Mouse (Mus musculus) myocyte (in vitro differentiated cells): Measurements from ENCODE around the gene Tmco4. TPM values are rescaled to one million over a fixed set of nuclear protein-coding genes. Genes with fewer than 3 reads are reported as not detected.
A peak's percentile ranks its signal among the peaks of the same experiment; 100 is the strongest.

Source experiments
- H3K27me3 ChIP-seq: one replicate; pipeline ENCODE4 v1.6.1; 2011; ENCODE audit not compliant: control insufficient read depth, insufficient read depth, insufficient read length
- H3K36me3 ChIP-seq: one replicate; pipeline ENCODE4 v1.6.1; 2011; ENCODE audit not compliant: control insufficient read depth, insufficient read depth
- H3K4me2 ChIP-seq: one replicate; pipeline ENCODE4 v1.6.1; 2011; ENCODE audit warnings: low read depth, control low read depth
- H3K4me3 ChIP-seq: one replicate; pipeline ENCODE4 v1.5.1; 2011; ENCODE audit warnings: mild to moderate bottlenecking, control low read depth, moderate library complexity
- H3K79me2 ChIP-seq: one replicate; pipeline ENCODE4 v1.6.1; 2011; ENCODE audit not compliant: control insufficient read depth, insufficient read depth
- H3ac ChIP-seq: one replicate; pipeline ENCODE4 v1.6.1; 2011; ENCODE audit not compliant: control insufficient read depth, insufficient read length
- CEBPB ChIP-seq: IDR thresholded peaks from 2 replicates; pipeline ENCODE4 v1.6.1; 2011; ENCODE audit warnings: mild to moderate bottlenecking, moderate library complexity; ENCODE audit not compliant: poor library complexity, insufficient read depth, severe bottlenecking
- E2F4 ChIP-seq: IDR thresholded peaks from one replicate; pipeline ENCODE4 v1.6.1; 2011; ENCODE audit warnings: mild to moderate bottlenecking, control low read depth, moderate library complexity; ENCODE audit not compliant: insufficient read depth
- MAX ChIP-seq: IDR thresholded peaks from one replicate; pipeline ENCODE4 v1.6.1; 2011; ENCODE audit warnings: low read depth, mild to moderate bottlenecking, control low read depth
- MYOD1 ChIP-seq, 3 experiments: IDR thresholded peaks; one replicate each; pipeline ENCODE4 v1.6.1; 2011; ENCODE audit warnings: control low read depth in 2 of 3, low read depth in 2 of 3, mild to moderate bottlenecking in 2 of 3, moderate library complexity in 1 of 3; ENCODE audit not compliant: insufficient read length in 2 of 3, control insufficient read depth in 1 of 3
- MYOG ChIP-seq, 3 experiments: IDR thresholded peaks; one replicate each; pipeline ENCODE4 v1.6.1; 2011; ENCODE audit warnings: control low read depth in 2 of 3, low read depth in 2 of 3, mild to moderate bottlenecking in 2 of 3; ENCODE audit not compliant: insufficient read length in 2 of 3, control insufficient read depth in 1 of 3, insufficient read depth in 1 of 3
- POLR2A ChIP-seq: IDR thresholded peaks from one replicate; pipeline ENCODE4 v1.6.1; 2011; ENCODE audit warnings: low read depth, mild to moderate bottlenecking, control low read depth, moderate library complexity; ENCODE audit not compliant: insufficient read length
- POLR2AphosphoS2 ChIP-seq: IDR thresholded peaks from one replicate; pipeline ENCODE4 v1.6.1; 2011; ENCODE audit warnings: low read depth, control low read depth; ENCODE audit not compliant: insufficient read length
- REST ChIP-seq: IDR thresholded peaks from one replicate; pipeline ENCODE4 v1.6.1; 2011; ENCODE audit warnings: mild to moderate bottlenecking, control low read depth, moderate library complexity; ENCODE audit not compliant: insufficient read depth, insufficient read length
- SRF ChIP-seq: IDR thresholded peaks from one replicate; pipeline ENCODE4 v1.6.1; 2011; ENCODE audit warnings: low read depth; ENCODE audit not compliant: control insufficient read depth, insufficient read length
- TCF12 ChIP-seq: IDR thresholded peaks from one replicate; pipeline ENCODE4 v1.6.1; 2011; ENCODE audit warnings: mild to moderate bottlenecking, control low read depth; ENCODE audit not compliant: poor library complexity, insufficient read depth, severe bottlenecking
- TCF3 ChIP-seq: IDR thresholded peaks from one replicate; pipeline ENCODE4 v1.6.1; 2011; ENCODE audit warnings: low read depth, control low read depth; ENCODE audit not compliant: insufficient read length
- USF1 ChIP-seq: IDR thresholded peaks from one replicate; pipeline ENCODE4 v1.6.1; 2011; ENCODE audit warnings: low read depth, mild to moderate bottlenecking, control low read depth, moderate library complexity
- polyA plus RNA-seq: library from polyadenylated mRNA; unstranded; fragments of >200 nt; fragmentation: generic; extraction: Trizol; gene quantifications from one replicate; pipeline ENCODE4 v1.2.1, GENCODE M21; 2012; ENCODE audit warnings: missing spikeins

The Tmco4 gene
- polyA plus RNA-seq, 1 experiment: 3.8 TPM

- TF ChIP-seq MYOG (IDR thresholded peaks at IDR 0.05; ENCODE audit: control insufficient read depth in 1 of 3, insufficient read depth in 1 of 3, insufficient read length in 2 of 3, low read depth in 2 of 3) (no peak), SRF (no peak), REST (no peak), MAX (no peak), TCF3 (no peak), POLR2A (no peak), E2F4 (no peak), MYOD1 (IDR thresholded peaks at IDR 0.05; ENCODE audit: control insufficient read depth in 1 of 3, insufficient read length in 2 of 3, low read depth in 2 of 3) (no peak)
- peaks cover 10% of the 10 kb centered on the region for H3K27me3 ChIP-seq
- no peaks in the 10 kb centered on the region for H3K79me2 ChIP-seq
- H3K4me2 ChIP-seq: no peak overlapping the region
- H3ac ChIP-seq: no peak overlapping the region
- H3K4me3 ChIP-seq: no peak overlapping the region
- H3K36me3 ChIP-seq: no peaks in the 10 kb centered on the region
Observed at GRCm38 (mm10) chr4:139058029-139058428, 85.3 kb downstream of the Tmco4 start.

DNA sequence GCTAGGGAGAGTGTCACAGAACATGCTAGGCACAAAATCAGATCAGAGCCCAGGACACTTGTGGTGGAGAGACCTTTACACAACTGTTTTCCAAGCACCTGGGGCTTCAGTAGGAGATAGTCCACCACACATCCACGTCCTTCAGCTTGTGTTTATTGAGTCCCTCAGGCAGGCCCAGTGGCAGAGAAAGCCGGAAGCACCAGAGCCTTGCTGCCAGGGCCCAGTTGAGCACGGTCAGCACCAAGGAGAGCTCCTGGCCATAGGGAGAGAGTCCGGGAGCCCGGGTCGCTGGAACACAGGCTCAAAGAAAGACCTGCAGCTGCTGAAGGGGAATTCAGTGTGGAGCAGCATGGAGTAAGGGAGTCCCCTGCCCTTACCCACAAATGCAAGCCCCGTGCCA is 86.9 kb downstream of the Tmco4 start:
- H3K27me3 ChIP-seq: peaks cover 7% of the 10 kb centered on the region
- no peak overlapping the region for H3K4me2 ChIP-seq
- TF ChIP-seq TCF3: no peak
- TF ChIP-seq REST: peak; percentile 68
- H3ac ChIP-seq: no peak overlapping the region
- H3K36me3 ChIP-seq: no peaks in the 10 kb centered on the region
- no peaks in the 10 kb centered on the region for H3K79me2 ChIP-seq
- H3K4me3 ChIP-seq: no peak overlapping the region

GRCm38 (mm10) chr4:139064831-139065230 is 92.1 kb downstream of the Tmco4 start:
- Histone ChIP-seq H3K4me2 (no peak overlapping the region), H3K4me3 (no peak overlapping the region), H3K36me3 (no peaks in the 10 kb centered on the region), H3ac (no peak overlapping the region), H3K27me3 (peaks cover 11% of the 10 kb centered on the region), H3K79me2 (no peaks in the 10 kb centered on the region)
- TF ChIP-seq TCF3 (no peak), E2F4 (no peak), CEBPB (no peak), TCF12 (no peak), MYOG (IDR thresholded peaks at IDR 0.05; ENCODE audit: control insufficient read depth in 1 of 3, insufficient read depth in 1 of 3, insufficient read length in 2 of 3, low read depth in 2 of 3) (no peak), POLR2AphosphoS2 (no peak)

DNA sequence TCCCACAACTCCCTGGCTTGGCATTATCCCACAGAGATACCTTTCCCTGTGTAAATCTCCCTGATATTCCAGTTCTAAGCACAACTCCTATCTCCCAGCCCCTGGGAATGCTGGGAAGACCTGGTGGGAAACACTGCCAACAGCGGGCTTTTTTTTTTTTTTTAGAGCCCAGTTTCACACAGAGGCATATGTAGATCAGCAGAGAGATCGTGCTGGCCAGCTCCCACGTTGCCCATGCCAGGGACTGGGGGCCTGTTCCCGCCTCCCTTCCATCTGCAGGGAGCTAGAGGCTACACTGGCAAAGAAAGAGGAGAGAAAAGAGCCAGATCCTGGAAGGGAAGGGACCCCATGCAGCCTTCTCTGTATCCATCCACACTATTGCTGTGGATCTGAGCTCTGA is 95.6 kb downstream of the Tmco4 start:
- Histone ChIP-seq H3K79me2 (no peaks in the 10 kb centered on the region), H3K27me3 (peaks cover 18% of the 10 kb centered on the region), H3ac (no peak overlapping the region), H3K4me3 (no peak overlapping the region), H3K4me2 (no peak overlapping the region), H3K36me3 (no peaks in the 10 kb centered on the region)
- TF ChIP-seq MYOG (IDR thresholded peaks at IDR 0.05; ENCODE audit: control insufficient read depth in 1 of 3, insufficient read depth in 1 of 3, insufficient read length in 2 of 3, low read depth in 2 of 3) (no peak), MAX (no peak), POLR2A (no peak), MYOD1 (IDR thresholded peaks at IDR 0.05; ENCODE audit: control insufficient read depth in 1 of 3, insufficient read length in 2 of 3, low read depth in 2 of 3) (no peak), SRF (no peak), REST (no peak), USF1 (no peak), TCF12 (no peak), CEBPB (no peak), E2F4 (no peak), POLR2AphosphoS2 (no peak), TCF3 (no peak)

DNA sequence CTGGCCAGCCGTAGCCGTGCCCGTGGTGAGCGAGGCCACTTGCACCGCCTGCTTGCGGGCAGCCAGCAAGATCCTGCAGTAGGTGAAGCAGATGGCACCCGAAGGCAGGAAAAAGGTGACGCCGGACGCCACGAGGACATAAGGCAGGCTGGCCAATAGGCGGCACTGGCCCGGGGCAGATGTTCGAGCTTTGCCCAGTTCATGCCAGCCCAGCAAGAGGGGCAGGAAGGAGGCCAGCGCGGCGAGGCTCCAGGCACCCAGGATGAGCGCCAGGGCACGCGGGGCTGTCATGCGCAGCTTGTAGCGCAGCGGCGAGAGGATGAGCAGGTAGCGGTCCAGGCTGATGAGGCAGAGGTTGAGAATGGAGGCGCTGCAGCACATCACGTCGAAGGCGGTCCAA is 101.4 kb downstream of the Tmco4 start:
- no peaks in the 10 kb centered on the region for H3K36me3 ChIP-seq
- no peak overlapping the region for H3ac ChIP-seq
- no peaks in the 10 kb centered on the region for H3K79me2 ChIP-seq
- peaks cover 36% of the 10 kb centered on the region for H3K27me3 ChIP-seq
- H3K4me2 ChIP-seq: no peak overlapping the region
- TF ChIP-seq USF1 (no peak), POLR2AphosphoS2 (no peak), CEBPB (no peak), E2F4 (no peak), MYOD1 (IDR thresholded peaks at IDR 0.05; ENCODE audit: control insufficient read depth in 1 of 3, insufficient read length in 2 of 3, low read depth in 2 of 3) (no peak), TCF12 (no peak), REST (no peak), SRF (no peak), MYOG (IDR thresholded peaks at IDR 0.05; ENCODE audit: control insufficient read depth in 1 of 3, insufficient read depth in 1 of 3, insufficient read length in 2 of 3, low read depth in 2 of 3) (no peak), MAX (no peak), POLR2A (no peak), TCF3 (no peak)
- H3K4me3 ChIP-seq: no peak overlapping the region
